Comparison of ENCODE assay signal across 34 mouse cellular contexts in the genomic region with DNA sequence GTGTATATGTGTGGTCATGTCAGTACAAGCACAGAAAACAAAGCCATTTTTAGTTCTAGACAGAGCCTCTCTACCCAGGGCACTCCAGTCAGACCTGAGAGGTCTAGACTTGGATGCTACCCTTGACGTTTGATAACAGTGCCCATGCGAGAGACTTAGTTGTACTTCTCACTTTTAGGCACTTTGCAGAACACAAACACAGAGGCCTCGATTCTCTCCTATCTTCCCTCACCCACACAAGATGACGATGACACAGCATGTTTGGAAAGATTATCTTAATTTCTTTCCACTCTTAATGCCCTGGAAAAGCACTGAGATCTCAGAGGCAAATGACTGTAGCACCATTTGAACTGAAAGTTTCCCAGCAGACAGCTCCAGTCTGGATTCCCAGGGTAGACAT. TPM values are rescaled to one million over a fixed set of nuclear protein-coding genes. Genes with fewer than 3 reads are reported as not detected.
A peak's percentile ranks its signal among the peaks of the same experiment; 100 is the strongest.
DNase-seq lines count a peak whose midpoint lies in the region; ATAC-seq lines count a peak whose summit lies in the region.
"Had no signal": no experiment of that assay in that cellular context is flagged by ENCODE, and none has a peak within 500 bp of the region (broad histone marks: within the 10 kb centered on the region; RNA-seq: fewer than 3 reads in every experiment).

No protein-coding gene starts in this region.

- no peaks in the 10 kb centered on the region for H3K36me3 ChIP-seq in liver, embryonic 13.5 days
- H3K36me3 ChIP-seq: embryonic facial prominence, embryonic 10.5 days; embryonic facial prominence, embryonic 15.5 days; hindbrain, embryonic 13.5 days; limb, embryonic 12.5 days; midbrain, embryonic 10.5 days; midbrain, embryonic 15.5 days; neural tube, embryonic 15.5 days had no signal

- peaks cover 32% of the 10 kb centered on the region for H3K4me1 ChIP-seq in liver, embryonic 13.5 days (replicated peaks)
- H3K4me1 ChIP-seq: embryonic facial prominence, embryonic 10.5 days; embryonic facial prominence, embryonic 15.5 days; hindbrain, embryonic 13.5 days; limb, embryonic 12.5 days; midbrain, embryonic 10.5 days; midbrain, embryonic 15.5 days; neural tube, embryonic 15.5 days had no signal

- no peaks in the 10 kb centered on the region for H3K27me3 ChIP-seq in liver, embryonic 13.5 days
- H3K27me3 ChIP-seq: embryonic facial prominence, embryonic 15.5 days; hindbrain, embryonic 13.5 days; limb, embryonic 12.5 days; midbrain, embryonic 15.5 days; neural tube, embryonic 15.5 days had no signal

- 0 out of 2 replicates have a peak, but pooled peaks have one; percentile 53 for ATAC-seq in erythroid progenitor cell, adult 5-6 weeks (replicated peaks; ENCODE audit: low FRiP score, poor library complexity, severe bottlenecking)
- ATAC-seq in liver, embryonic 13.5 days (ENCODE audit: low read depth), result peak; percentile 93
- peak; percentile 37; the same call in 1 of the 2 replicates for ATAC-seq in megakaryocyte progenitor cell, adult 5-6 weeks (replicated peaks; ENCODE audit: poor library complexity)
- ATAC-seq: activated CD4-positive, CD25-positive, alpha-beta regulatory T cell, adult 4 months; forebrain, embryonic 14.5 days; intestine, embryonic 16.5 days; lung, postnatal 0 days; midbrain, embryonic 15.5 days had no signal

- intact Hi-C loops in left cerebral cortex, postnatal 4 days (cut with DNase I), result no loop called here

- H3K27ac ChIP-seq in liver, embryonic 13.5 days, result peak overlapping the region; percentile 64
- H3K27ac ChIP-seq: embryonic facial prominence, embryonic 10.5 days; embryonic facial prominence, embryonic 15.5 days; hindbrain, embryonic 13.5 days; limb, embryonic 12.5 days; midbrain, embryonic 10.5 days; midbrain, embryonic 15.5 days; neural tube, embryonic 15.5 days had no signal

- H3K4me2 ChIP-seq in liver, embryonic 13.5 days, result peak overlapping the region; percentile 4
- H3K4me2 ChIP-seq: embryonic facial prominence, embryonic 15.5 days; heart, embryonic 11.5 days; hindbrain, embryonic 13.5 days; limb, embryonic 12.5 days; midbrain, embryonic 15.5 days; neural tube, embryonic 15.5 days had no signal

- DNase-seq in MEL-GATA-1-ER (ENCODE audit: extremely low read depth, low read depth), result peak; percentile 26
- peak; percentile 20 for DNase-seq in liver, embryonic 13.5 days
- DNase-seq in cerebellum, adult 11 months, result no peak
- DNase-seq in left cerebral cortex, postnatal 4 days, result no peak
- no peak for DNase-seq in ovary, postnatal 10 days (ENCODE audit: low spot score)
- DNase-seq: adrenal gland, adult 2 months; cerebellum, adult 2 months; cerebellum, postnatal 14 days; gastrocnemius, postnatal 36 days; heart, adult 18-20 months; heart, postnatal 36 days; kidney, adult 9 months; kidney, postnatal 10 days; layer of hippocampus, adult 9-11 months; lung, adult 18-20 months; lung, postnatal 4 days; right cerebral cortex, postnatal 25 days; thymus, adult 2 months; thymus, postnatal 4 days had no signal

- no peak overlapping the region for H3K9ac ChIP-seq in liver, embryonic 13.5 days
- H3K9ac ChIP-seq: embryonic facial prominence, embryonic 15.5 days; hindbrain, embryonic 13.5 days; limb, embryonic 12.5 days; midbrain, embryonic 15.5 days; neural tube, embryonic 15.5 days had no signal

- H3K9me3 ChIP-seq in liver, embryonic 13.5 days (replicated peaks), result no peaks in the 10 kb centered on the region
- H3K9me3 ChIP-seq: embryonic facial prominence, embryonic 10.5 days; embryonic facial prominence, embryonic 15.5 days; hindbrain, embryonic 13.5 days; limb, embryonic 12.5 days; midbrain, embryonic 10.5 days; midbrain, embryonic 15.5 days; neural tube, embryonic 15.5 days had no signal

- 11% methylated on average over 4 of the region's 4 CpGs for WGBS in liver, embryonic 13.5 days (ENCODE audit: insufficient replicate concordance)

- no peak overlapping the region for H3K4me3 ChIP-seq in liver, embryonic 13.5 days (replicated peaks)
- H3K4me3 ChIP-seq: embryonic facial prominence, embryonic 10.5 days; embryonic facial prominence, embryonic 15.5 days; hindbrain, embryonic 13.5 days; limb, embryonic 12.5 days; midbrain, embryonic 10.5 days; midbrain, embryonic 15.5 days; neural tube, embryonic 15.5 days had no signal

RNA-seq across cellular contexts. Expression of gene Ahrr, which starts 16.4 kb away (rescaled TPM):
- not detected in 2 replicates for total RNA-seq in erythroid progenitor cell, adult 5-6 weeks (2015; ENCODE audit: low replicate concordance)
- not detected in 2 replicates for total RNA-seq in erythroid progenitor cell, adult 5-6 weeks (2017; ENCODE audit: low replicate concordance)
- polyA plus RNA-seq in liver, embryonic 13.5 days (2015; fragmentation: Nextera tagmentation; extraction: Ambion mirVana), result 0.13 TPM in 1 of 2 replicates, not detected in the other
- total RNA-seq in megakaryocyte progenitor cell, adult 5-6 weeks (2015), result 0.02 and 0.51 TPM in 2 replicates
- 0.25 and 0.34 TPM in 2 replicates for total RNA-seq in megakaryocyte progenitor cell, adult 5-6 weeks (2017)
- 1 to 10 TPM; 1.9 to 2.0 TPM for total RNA-seq in left cerebral cortex, postnatal 4 days (2021)
- total RNA-seq: gastrocnemius, adult 18-20 months; gastrocnemius, postnatal 36 days had no signal

RNA-seq across cellular contexts. Expression of gene Pdcd6, which starts 41.7 kb away (rescaled TPM):
- 56.2 and 60.8 TPM in 2 replicates for total RNA-seq in erythroid progenitor cell, adult 5-6 weeks (2015; ENCODE audit: low replicate concordance)
- total RNA-seq in erythroid progenitor cell, adult 5-6 weeks (2017; ENCODE audit: low replicate concordance), result 25.1 and 48.8 TPM in 2 replicates
- 86.2 and 89.7 TPM in 2 replicates for polyA plus RNA-seq in liver, embryonic 13.5 days (2015; fragmentation: Nextera tagmentation; extraction: Ambion mirVana)
- total RNA-seq in megakaryocyte progenitor cell, adult 5-6 weeks (2015), result 160 and 162 TPM in 2 replicates
- 112 and 116 TPM in 2 replicates for total RNA-seq in megakaryocyte progenitor cell, adult 5-6 weeks (2017)
- total RNA-seq in left cerebral cortex, postnatal 4 days (2021), result 10 to 100 TPM; 67.6 to 70.7 TPM

Comparison
In these comparisons a context has a peak if more than half of its experiments do, and no peak if none do; other contexts are left out.
1. DNase-seq: peak in MEL-GATA-1-ER (single experiment) and liver, embryonic 13.5 days (single experiment); none in cerebellum, adult 11 months (single experiment), left cerebral cortex, postnatal 4 days (single experiment) and ovary, postnatal 10 days (single experiment).
2. ATAC-seq: peak in every context shown above with its lines; median percentile 93 in liver, embryonic 13.5 days; 53 in erythroid progenitor cell, adult 5-6 weeks; 37 in megakaryocyte progenitor cell, adult 5-6 weeks.